Mouse (Mus musculus): ENCODE data around the gene Gpr15. TPM values are rescaled to one million over a fixed set of nuclear protein-coding genes. Genes with fewer than 3 reads are reported as not detected.

Gpr15 gene
- polyA plus RNA-seq, 1 experiment from 2014 or later = not detected

DNA sequence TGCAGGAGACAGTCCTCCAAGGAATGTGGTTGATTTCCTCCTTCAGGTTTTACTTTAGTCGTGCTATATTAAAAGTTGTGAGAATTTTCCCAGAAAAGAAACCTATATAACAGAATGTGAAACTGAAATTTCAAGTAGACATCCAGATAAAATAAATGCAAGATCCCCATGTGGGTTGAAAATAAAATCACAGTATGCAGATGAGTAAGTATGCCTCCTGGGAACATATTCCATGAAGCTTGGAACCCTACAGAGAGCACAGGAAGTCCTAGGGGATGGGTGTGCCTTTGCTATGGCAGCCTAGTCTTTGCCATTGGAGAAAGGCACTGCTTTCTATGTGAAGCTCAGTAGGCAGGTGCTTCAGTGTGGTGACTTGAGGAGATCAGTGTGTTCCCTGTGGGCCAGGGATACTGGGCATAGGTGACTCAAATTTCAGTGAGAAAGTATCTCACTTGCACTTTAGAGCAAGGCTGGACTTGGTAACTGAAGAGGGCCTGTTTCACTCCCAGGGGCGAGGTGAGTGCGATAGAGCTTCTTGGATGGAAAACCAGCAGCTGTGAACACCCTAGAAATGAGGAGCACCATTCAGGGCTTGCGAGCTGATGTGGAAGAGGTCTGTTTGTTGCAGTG, 11.5 kb downstream of the Gpr15 start:
- ATAC-seq (ENCODE audit: low FRiP score, low TSS enrichment) = no peak
- 87% methylated on average over 4 of the region's 4 CpGs for WGBS

GRCm38 (mm10) chr16:58704999-58705398, 13.9 kb downstream of the Gpr15 start:
- Histone ChIP-seq H3K4me2 (replicated peaks; ENCODE audit: low read depth, low read length) (no peak overlapping the region), H3K27me3 (ENCODE audit: control insufficient read depth, insufficient read depth, low read length) (no peaks in the 10 kb centered on the region), H3K4me1 (ENCODE audit: control insufficient read depth, insufficient read depth, low read length) (peaks cover 4% of the 10 kb centered on the region; the same call in 1 of the 2 replicates), H3K9me3 (ENCODE audit: control insufficient read depth, low read length) (no peaks in the 10 kb centered on the region), H3K4me3 (ENCODE audit: low read length) (no peak overlapping the region), H3K27ac (ENCODE audit: low read depth, low read length) (no peak overlapping the region), H3K36me3 (ENCODE audit: control insufficient read depth, insufficient read depth, low read length) (no peaks in the 10 kb centered on the region), H3K9ac (ENCODE audit: low read depth, low read length) (no peak overlapping the region)
- ATAC-seq (ENCODE audit: low FRiP score, low TSS enrichment) = no peak

More for the DNA sequence above, 11.5 kb downstream of the Gpr15 start:
- no peaks in the 10 kb centered on the region for H3K27me3 ChIP-seq (ENCODE audit: control insufficient read depth, insufficient read depth, low read length)
- no peak overlapping the region for H3K4me3 ChIP-seq (ENCODE audit: low read length)
- no peaks in the 10 kb centered on the region for H3K9me3 ChIP-seq (ENCODE audit: control insufficient read depth, low read length)
- H3K4me2 ChIP-seq (replicated peaks; ENCODE audit: low read depth, low read length) = no peak overlapping the region
- no peaks in the 10 kb centered on the region for H3K36me3 ChIP-seq (ENCODE audit: control insufficient read depth, insufficient read depth, low read length)
- peaks cover 4% of the 10 kb centered on the region; the same call in 1 of the 2 replicates for H3K4me1 ChIP-seq (ENCODE audit: control insufficient read depth, insufficient read depth, low read length)
- H3K9ac ChIP-seq (ENCODE audit: low read depth, low read length) = no peak overlapping the region
- H3K27ac ChIP-seq (ENCODE audit: low read depth, low read length) = no peak overlapping the region

- Histone ChIP-seq H3K27me3 (ENCODE audit: control insufficient read depth, insufficient read depth, low read length) (no peaks in the 10 kb centered on the region), H3K4me3 (ENCODE audit: low read length) (no peak overlapping the region), H3K9ac (ENCODE audit: low read depth, low read length) (no peak overlapping the region), H3K4me1 (ENCODE audit: control insufficient read depth, insufficient read depth, low read length) (peaks cover 4% of the 10 kb centered on the region; the same call in 1 of the 2 replicates), H3K9me3 (ENCODE audit: control insufficient read depth, low read length) (no peaks in the 10 kb centered on the region), H3K36me3 (ENCODE audit: control insufficient read depth, insufficient read depth, low read length) (no peaks in the 10 kb centered on the region), H3K27ac (ENCODE audit: low read depth, low read length) (no peak overlapping the region), H3K4me2 (replicated peaks; ENCODE audit: low read depth, low read length) (no peak overlapping the region)
- ATAC-seq (ENCODE audit: low FRiP score, low TSS enrichment) = no peak
- 27% methylated on average over 10 of the region's 10 CpGs for WGBS
Measured at GRCm38 (mm10) chr16:58703382-58704124, 15.3 kb downstream of the Gpr15 start.

GRCm38 (mm10) chr16:58702329-58702932, 16.4 kb downstream of the Gpr15 start:
- peaks cover 4% of the 10 kb centered on the region; the same call in 1 of the 2 replicates for H3K4me1 ChIP-seq (ENCODE audit: control insufficient read depth, insufficient read depth, low read length)
- no peaks in the 10 kb centered on the region for H3K9me3 ChIP-seq (ENCODE audit: control insufficient read depth, low read length)
- H3K4me3 ChIP-seq (ENCODE audit: low read length) = no peak overlapping the region
- H3K4me2 ChIP-seq (replicated peaks; ENCODE audit: low read depth, low read length) = no peak overlapping the region
- H3K36me3 ChIP-seq (ENCODE audit: control insufficient read depth, insufficient read depth, low read length) = no peaks in the 10 kb centered on the region
- no peak overlapping the region for H3K9ac ChIP-seq (ENCODE audit: low read depth, low read length)
- H3K27me3 ChIP-seq (ENCODE audit: control insufficient read depth, insufficient read depth, low read length) = no peaks in the 10 kb centered on the region
- no peak overlapping the region for H3K27ac ChIP-seq (ENCODE audit: low read depth, low read length)
- 71% methylated on average over 10 of the region's 10 CpGs for WGBS
- no peak for ATAC-seq (ENCODE audit: low FRiP score, low TSS enrichment)

DNA sequence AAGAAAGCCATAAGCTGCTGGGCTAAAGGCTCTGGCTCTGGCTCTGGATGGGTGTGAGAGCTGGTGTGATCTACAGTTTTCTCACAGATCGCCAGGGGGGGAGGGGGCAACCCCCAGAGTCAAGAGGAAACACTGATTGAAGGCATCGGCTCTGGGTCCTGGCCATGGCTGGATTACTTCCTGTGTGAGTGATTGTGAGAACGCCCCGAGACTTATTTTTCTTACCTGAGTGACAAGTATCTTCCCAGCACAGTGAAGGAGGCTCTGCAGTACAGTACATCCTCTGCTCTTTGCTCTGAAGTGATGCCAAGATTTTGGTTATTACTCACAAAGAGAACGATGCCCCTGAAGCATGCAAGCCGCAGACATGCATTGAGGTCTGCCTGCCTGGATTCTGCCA, 17.1 kb downstream of the Gpr15 start:
- no peaks in the 10 kb centered on the region for H3K36me3 ChIP-seq (ENCODE audit: control insufficient read depth, insufficient read depth, low read length)
- no peaks in the 10 kb centered on the region for H3K9me3 ChIP-seq (ENCODE audit: control insufficient read depth, low read length)
- 39% methylated on average over 6 of the region's 6 CpGs for WGBS
- H3K27me3 ChIP-seq (ENCODE audit: control insufficient read depth, insufficient read depth, low read length) = no peaks in the 10 kb centered on the region
- H3K4me2 ChIP-seq (replicated peaks; ENCODE audit: low read depth, low read length) = no peak overlapping the region
- H3K27ac ChIP-seq (ENCODE audit: low read depth, low read length) = no peak overlapping the region
- H3K4me3 ChIP-seq (ENCODE audit: low read length) = no peak overlapping the region
- peaks cover 4% of the 10 kb centered on the region; the same call in 1 of the 2 replicates for H3K4me1 ChIP-seq (ENCODE audit: control insufficient read depth, insufficient read depth, low read length)
- ATAC-seq (ENCODE audit: low FRiP score, low TSS enrichment) = no peak
- H3K9ac ChIP-seq (ENCODE audit: low read depth, low read length) = no peak overlapping the region

DNA sequence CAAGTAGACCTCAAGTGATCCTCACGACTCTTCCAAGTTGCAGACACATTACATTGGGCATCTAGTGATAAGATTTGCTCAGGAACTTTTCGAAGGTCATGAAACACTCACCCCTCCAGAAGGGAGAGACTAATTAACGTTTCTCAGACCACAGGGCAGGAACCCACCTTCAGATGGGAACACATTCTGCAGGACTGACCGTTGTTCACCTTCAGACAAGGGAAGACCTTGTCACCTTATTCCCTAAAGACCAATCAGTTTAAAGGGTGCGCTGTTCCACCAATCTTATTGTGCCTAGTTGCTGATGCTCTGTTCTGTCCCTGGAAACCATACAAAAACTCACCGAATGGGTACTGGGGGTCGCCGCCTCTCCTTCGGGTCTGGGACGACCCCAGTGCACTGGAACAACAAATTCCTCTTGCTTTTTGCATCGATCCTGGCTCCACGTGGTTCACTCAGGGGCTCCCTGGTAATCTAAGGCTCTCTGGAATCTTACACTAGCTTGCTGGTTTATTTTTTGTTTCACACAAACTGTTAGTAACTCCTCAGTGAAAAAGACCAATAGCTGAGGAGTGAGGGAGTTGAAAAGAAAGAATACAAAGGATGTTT, 17.9 kb downstream of the Gpr15 start:
- H3K4me3 ChIP-seq (ENCODE audit: low read length) = no peak overlapping the region
- H3K4me2 ChIP-seq (replicated peaks; ENCODE audit: low read depth, low read length) = no peak overlapping the region
- no peak overlapping the region for H3K27ac ChIP-seq (ENCODE audit: low read depth, low read length)
- no peaks in the 10 kb centered on the region for H3K36me3 ChIP-seq (ENCODE audit: control insufficient read depth, insufficient read depth, low read length)
- H3K9me3 ChIP-seq (ENCODE audit: control insufficient read depth, low read length) = no peaks in the 10 kb centered on the region
- ATAC-seq (ENCODE audit: low FRiP score, low TSS enrichment) = no peak
- WGBS = 80% methylated on average over 12 of the region's 12 CpGs
- peaks cover 4% of the 10 kb centered on the region; the same call in 1 of the 2 replicates for H3K4me1 ChIP-seq (ENCODE audit: control insufficient read depth, insufficient read depth, low read length)
- no peaks in the 10 kb centered on the region for H3K27me3 ChIP-seq (ENCODE audit: control insufficient read depth, insufficient read depth, low read length)
- no peak overlapping the region for H3K9ac ChIP-seq (ENCODE audit: low read depth, low read length)

- H3K4me3 ChIP-seq (ENCODE audit: low read length) = no peak overlapping the region
- ATAC-seq (ENCODE audit: low FRiP score, low TSS enrichment) = no peak
- no peaks in the 10 kb centered on the region for H3K27me3 ChIP-seq (ENCODE audit: control insufficient read depth, insufficient read depth, low read length)
- H3K4me1 ChIP-seq (ENCODE audit: control insufficient read depth, insufficient read depth, low read length) = peaks cover 4% of the 10 kb centered on the region; the same call in 1 of the 2 replicates
- WGBS = 66% methylated on average over 6 of the region's 6 CpGs
- H3K4me2 ChIP-seq (replicated peaks; ENCODE audit: low read depth, low read length) = no peak overlapping the region
- no peak overlapping the region for H3K9ac ChIP-seq (ENCODE audit: low read depth, low read length)
- H3K27ac ChIP-seq (ENCODE audit: low read depth, low read length) = no peak overlapping the region
- no peaks in the 10 kb centered on the region for H3K36me3 ChIP-seq (ENCODE audit: control insufficient read depth, insufficient read depth, low read length)
- H3K9me3 ChIP-seq (ENCODE audit: control insufficient read depth, low read length) = no peaks in the 10 kb centered on the region
Measured at GRCm38 (mm10) chr16:58700174-58700573, 18.7 kb downstream of the Gpr15 start.

DNA sequence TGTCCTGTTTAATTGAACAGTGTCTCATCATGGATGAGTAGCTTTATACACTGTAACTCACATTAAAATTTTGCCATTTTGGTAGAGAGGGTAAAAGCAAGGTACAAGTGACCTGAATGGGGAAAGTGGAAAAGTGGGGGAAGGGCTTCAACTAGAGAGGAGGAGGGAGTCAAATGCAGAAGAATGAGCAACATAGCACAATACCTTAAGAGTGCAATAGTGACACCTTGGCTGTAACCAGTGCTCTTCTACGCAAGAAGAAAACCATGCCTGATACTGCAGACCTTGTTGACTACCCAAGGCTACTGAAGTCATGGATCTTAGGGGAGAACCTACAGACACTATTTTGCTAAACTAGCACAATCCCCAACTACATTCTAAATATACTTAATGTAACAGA, 21.6 kb downstream of the Gpr15 start:
- no peak overlapping the region for H3K27ac ChIP-seq (ENCODE audit: low read depth, low read length)
- H3K9me3 ChIP-seq (ENCODE audit: control insufficient read depth, low read length) = no peaks in the 10 kb centered on the region
- no peak overlapping the region for H3K4me3 ChIP-seq (ENCODE audit: low read length)
- no peaks in the 10 kb centered on the region for H3K27me3 ChIP-seq (ENCODE audit: control insufficient read depth, insufficient read depth, low read length)
- no peak overlapping the region for H3K4me2 ChIP-seq (replicated peaks; ENCODE audit: low read depth, low read length)
- H3K36me3 ChIP-seq (ENCODE audit: control insufficient read depth, insufficient read depth, low read length) = no peaks in the 10 kb centered on the region
- 100% methylated on average over 1 of the region's 1 CpGs for WGBS
- no peaks in the 10 kb centered on the region for H3K4me1 ChIP-seq (ENCODE audit: control insufficient read depth, insufficient read depth, low read length)
- no peak for ATAC-seq (ENCODE audit: low FRiP score, low TSS enrichment)
- no peak overlapping the region for H3K9ac ChIP-seq (ENCODE audit: low read depth, low read length)
